Mouse (Mus musculus): ENCODE data around the gene Fubp1.

- TF ChIP-seq MYOD1 (IDR thresholded peaks at IDR 0.05; ENCODE audit: control insufficient read depth, insufficient read length, low read depth) = no peak
- TF ChIP-seq CTCF (IDR thresholded peaks at IDR 0.05; ENCODE audit: control insufficient read depth, insufficient read depth, insufficient read length) = no peak
- TF ChIP-seq CEBPB (IDR thresholded peaks at IDR 0.05; ENCODE audit: low read depth) = no peak
- TF ChIP-seq USF1 (IDR thresholded peaks at IDR 0.05; ENCODE audit: low read depth) = no peak
- no peak for TF ChIP-seq MYOG (IDR thresholded peaks at IDR 0.05; ENCODE audit: control insufficient read depth, extremely low read depth, insufficient read length)
- no peak for TF ChIP-seq MAX (IDR thresholded peaks at IDR 0.05)
Observed at GRCm38 (mm10) chr3:152261436-152261835, 51.2 kb downstream of the Fubp1 start.

All from C2C12 (cell line).